Mouse (Mus musculus) lung, embryonic 16.5 days (tissue): ENCODE measurements around the gene Ndufc1. TPM values are rescaled to one million over a fixed set of nuclear protein-coding genes. Genes with fewer than 3 reads are reported as not detected.
"Not testable (repeated sequence)": the region's sequence is repeated elsewhere in the genome, so short reads cannot be mapped to it uniquely, and the experiment has no call there.

Source experiments
- ATAC-seq: fragments of 200-750 bp; cut with Nextera tagmentation; 2 replicates; pipeline ENCODE4 v1.8.0; 2017; ENCODE audit warnings: low read depth, mild to moderate bottlenecking, moderate library complexity
- H3K27ac ChIP-seq: fragments of 300-500 bp; sonication (generic); 2 replicates; pipeline ENCODE4 v1.5.1; 2014; ENCODE audit warnings: mild to moderate bottlenecking, control low read depth, low read length
- H3K27me3 ChIP-seq: fragments of 300-500 bp; sonication (generic); 2 replicates; pipeline ENCODE4 v1.6.1; 2014; ENCODE audit warnings: low read depth, low read length, mixed read lengths; ENCODE audit not compliant: control insufficient read depth, insufficient read depth
- H3K36me3 ChIP-seq: fragments of 300-500 bp; sonication (generic); 2 replicates; pipeline ENCODE4 v1.6.1; 2014; ENCODE audit warnings: low read length; ENCODE audit not compliant: control insufficient read depth, insufficient read depth
- H3K4me1 ChIP-seq: fragments of 300-500 bp; sonication (generic); replicated peaks from 2 replicates; pipeline ENCODE4 v1.6.1; 2014; ENCODE audit warnings: low read length, mixed read lengths; ENCODE audit not compliant: control insufficient read depth, insufficient read depth
- H3K4me2 ChIP-seq: fragments of 300-500 bp; sonication (generic); 2 replicates; pipeline ENCODE4 v1.6.1; 2014; ENCODE audit warnings: low read depth, low read length, control low read depth
- H3K4me3 ChIP-seq: fragments of 300-500 bp; sonication (generic); 2 replicates; pipeline ENCODE4 v1.5.1; 2014; ENCODE audit warnings: mild to moderate bottlenecking, low read length, control low read depth
- H3K9ac ChIP-seq: fragments of 300-500 bp; sonication (generic); 2 replicates; pipeline ENCODE4 v1.6.1; 2014; ENCODE audit warnings: low read length, control low read depth
- H3K9me3 ChIP-seq: fragments of 300-500 bp; sonication (generic); 2 replicates; pipeline ENCODE4 v1.6.1; 2016; ENCODE audit warnings: low read length; ENCODE audit not compliant: control insufficient read depth
- WGBS: fragments of 180-500 bp; shearing (Covaris S2); extraction: QIAGEN DNeasy Blood & Tissue Kit; methylation state at CpG from one replicate; pipeline ENCODE4 v1.1.7; 2014; 5-methylcytosine and 5-hydroxymethylcytosine counted together
- polyA plus RNA-seq: library from polyadenylated mRNA; unstranded; fragments of >200 nt; fragmentation: Nextera tagmentation; extraction: Ambion mirVana; gene quantifications from 2 replicates; pipeline ENCODE4 v1.2.1, GENCODE M21; 2015

Gene Ndufc1
- polyA plus RNA-seq, 1 experiment from 2014 or later: 741 TPM

DNA sequence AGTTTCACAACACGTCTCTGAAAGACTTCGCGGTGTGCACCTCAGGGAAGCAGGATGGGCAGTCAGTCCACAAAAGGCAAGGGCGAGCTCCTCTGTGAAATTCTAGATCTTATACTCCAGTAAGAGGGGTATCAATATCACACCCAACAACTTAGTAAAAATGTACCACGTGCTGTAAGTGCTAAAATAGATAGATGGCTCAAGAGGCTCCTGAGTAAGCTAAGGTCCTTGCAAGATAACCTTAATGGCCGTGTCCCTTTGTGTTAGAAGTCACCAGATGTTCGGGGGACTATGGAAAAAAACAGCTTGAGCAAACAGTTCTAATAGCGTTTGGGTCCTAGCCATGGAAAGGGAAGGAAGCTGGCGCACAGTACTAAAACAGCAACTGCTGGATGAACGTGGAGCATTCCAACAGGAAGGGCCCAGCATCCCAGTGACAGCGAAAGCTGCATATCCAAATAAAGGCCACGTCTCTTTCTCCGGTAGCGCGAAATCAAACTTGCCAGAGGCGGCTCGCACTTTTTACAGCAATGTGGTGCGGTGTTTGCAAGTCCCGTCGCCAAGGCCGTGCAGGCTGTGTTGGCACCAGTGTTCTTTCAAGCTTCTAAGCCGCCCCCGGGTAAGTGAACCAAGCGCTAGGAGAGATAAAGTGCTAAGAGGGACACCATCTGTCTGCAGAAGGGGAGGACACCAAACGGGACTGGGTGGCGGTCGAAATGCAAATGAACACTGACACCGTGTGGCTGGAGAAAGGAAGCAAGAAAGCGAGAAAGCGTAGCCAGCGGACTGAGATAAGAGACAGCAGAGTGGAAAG lies 43.9 kb downstream of the Ndufc1 start:
- H3K27me3 ChIP-seq: no peaks in the 10 kb centered on the region; the same call in 1 of the 2 replicates
- peaks cover 9% of the 10 kb centered on the region for H3K4me1 ChIP-seq
- no peaks in the 10 kb centered on the region for H3K9me3 ChIP-seq
- H3K9ac ChIP-seq: peak overlapping the region; percentile 57
- no peaks in the 10 kb centered on the region for H3K36me3 ChIP-seq
- H3K4me3 ChIP-seq: peak overlapping the region; percentile 53
- 5% methylated on average over 31 of the region's 31 CpGs for WGBS
- peak overlapping the region; percentile 83 for H3K4me2 ChIP-seq
- ATAC-seq: peak; percentile 90
- peak overlapping the region; percentile 36; the same call in 1 of the 2 replicates for H3K27ac ChIP-seq

DNA sequence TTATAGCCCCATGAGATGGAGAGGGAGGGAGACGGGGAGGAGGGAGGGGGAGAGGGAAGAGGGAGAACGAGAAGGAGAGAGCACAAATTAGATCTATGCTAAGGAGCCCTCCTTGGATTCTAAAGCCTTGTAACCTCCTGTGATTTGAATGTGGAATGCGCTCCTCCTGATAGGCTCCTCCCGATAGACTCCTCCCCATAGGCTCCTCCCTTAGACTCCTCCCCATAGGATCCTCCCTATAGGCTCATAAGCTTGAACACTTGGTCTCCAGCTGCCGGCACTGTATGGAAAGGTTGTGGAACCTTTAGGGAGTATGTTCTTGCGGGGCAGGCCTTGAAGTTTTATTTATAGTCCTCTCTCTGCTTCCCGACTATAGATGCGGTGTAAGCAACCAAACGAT lies 47.7 kb downstream of the Ndufc1 start:
- no peak overlapping the region; the same call in 1 of the 2 replicates for H3K4me2 ChIP-seq

DNA sequence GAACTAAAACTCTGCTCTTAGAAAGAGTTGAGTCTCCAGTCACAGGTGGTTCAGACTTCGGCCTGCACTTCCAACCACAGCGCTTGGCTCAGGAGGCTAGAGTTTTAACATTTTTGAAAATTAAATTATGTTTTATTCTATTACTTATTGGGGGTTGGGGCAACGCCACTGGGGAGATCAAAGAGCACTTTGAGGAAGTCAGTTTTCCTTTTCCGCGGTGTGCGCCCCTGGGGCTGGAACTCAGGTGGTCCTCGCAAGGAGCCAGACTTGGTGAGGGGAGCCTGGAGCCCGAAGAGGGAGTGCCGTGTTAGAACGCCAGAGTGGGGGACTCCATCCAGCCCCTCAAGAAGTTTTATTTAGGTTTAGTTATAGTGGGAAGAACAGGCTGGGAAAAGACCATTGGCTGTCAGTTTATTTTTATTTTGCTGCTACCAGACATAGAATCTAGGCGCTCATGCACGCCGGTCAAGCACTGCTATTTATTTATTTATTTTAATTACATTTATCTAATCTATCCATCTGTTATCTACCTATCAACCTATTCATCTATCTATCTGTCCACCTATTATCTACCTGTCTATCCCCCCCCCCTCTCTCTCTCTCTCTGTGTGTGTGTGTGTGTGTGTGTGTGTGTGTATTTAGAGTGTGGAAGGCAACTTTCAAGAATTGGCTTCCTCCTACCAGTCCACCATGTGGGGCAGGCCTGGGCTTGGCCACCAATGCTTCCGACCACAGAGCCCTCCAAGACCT lies 49.1 kb downstream of the Ndufc1 start:
- Histone ChIP-seq H3K36me3 (no peaks in the 10 kb centered on the region), H3K9me3 (no peaks in the 10 kb centered on the region), H3K4me2 (peak overlapping the region; percentile 80; the same call in 1 of the 2 replicates), H3K27ac (no peak overlapping the region), H3K27me3 (no peaks in the 10 kb centered on the region; the same call in 1 of the 2 replicates), H3K9ac (no peak overlapping the region), H3K4me1 (peaks cover 7% of the 10 kb centered on the region), H3K4me3 (peak overlapping the region; percentile 63)
- 32% methylated on average over 14 of the region's 14 CpGs for WGBS
- no peak for ATAC-seq

More for the DNA sequence above, 47.7 kb downstream of the Ndufc1 start:
- WGBS: 30% methylated on average over 9 of the region's 9 CpGs
- H3K9me3 ChIP-seq: no peaks in the 10 kb centered on the region
- H3K27me3 ChIP-seq: no peaks in the 10 kb centered on the region; the same call in 1 of the 2 replicates
- no peak overlapping the region for H3K27ac ChIP-seq
- no peak overlapping the region for H3K9ac ChIP-seq
- H3K4me3 ChIP-seq: no peak overlapping the region
- no peaks in the 10 kb centered on the region for H3K36me3 ChIP-seq
- no peak for ATAC-seq
- peaks cover 13% of the 10 kb centered on the region for H3K4me1 ChIP-seq

DNA sequence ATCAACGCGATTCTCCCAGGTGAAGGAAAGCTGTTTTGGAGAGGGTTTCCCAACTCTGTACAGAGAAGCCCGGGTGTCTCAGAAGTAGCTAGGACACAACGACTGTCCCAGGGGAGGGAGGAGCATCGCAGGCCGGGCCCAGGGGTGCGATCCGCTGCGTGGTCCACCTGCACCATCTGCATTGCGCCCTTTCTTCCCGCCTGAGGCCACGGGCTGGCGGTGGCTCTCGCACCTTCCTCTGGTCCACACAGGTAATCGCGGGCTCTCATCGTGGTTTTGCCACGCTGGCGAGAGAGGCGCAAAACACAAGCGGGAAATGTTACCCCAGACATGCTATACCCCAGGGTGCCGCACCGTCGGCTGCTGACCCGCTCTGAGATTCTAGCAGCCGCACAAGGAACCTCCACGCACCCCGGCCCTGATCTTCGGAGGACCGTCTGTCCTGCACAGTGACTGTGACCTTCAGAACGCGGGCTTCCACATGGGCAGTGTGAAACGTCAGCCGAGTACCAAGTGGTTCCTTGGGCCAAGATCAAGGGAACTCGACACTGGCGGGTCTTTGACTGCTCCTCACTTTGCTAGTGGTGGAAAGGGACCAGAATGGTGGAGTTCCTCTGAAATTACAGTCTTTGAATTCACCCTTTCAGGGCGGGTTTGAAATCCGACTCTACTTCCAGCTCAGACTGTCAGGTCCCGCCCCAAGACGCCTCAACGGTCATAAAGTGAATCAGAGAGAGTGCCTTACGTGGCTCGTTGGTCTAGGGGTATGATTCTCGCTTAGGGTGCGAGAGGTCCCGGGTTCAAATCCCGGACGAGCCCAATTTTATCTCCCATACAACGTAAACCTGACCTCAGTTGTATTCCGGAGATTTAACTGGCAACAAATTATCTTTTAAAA lies 49.9 kb downstream of the Ndufc1 start:
- Histone ChIP-seq H3K4me1 (peaks cover 4% of the 10 kb centered on the region), H3K27me3 (no peaks in the 10 kb centered on the region; the same call in 1 of the 2 replicates), H3K36me3 (no peaks in the 10 kb centered on the region), H3K27ac (peak overlapping the region; percentile 53), H3K4me3 (peak overlapping the region; percentile 63), H3K4me2 (peak overlapping the region; percentile 80), H3K9me3 (no peaks in the 10 kb centered on the region), H3K9ac (peak overlapping the region; percentile 67)
- peak; percentile 81 for ATAC-seq
- under 1% methylated on average over 50 of the region's 50 CpGs for WGBS

DNA sequence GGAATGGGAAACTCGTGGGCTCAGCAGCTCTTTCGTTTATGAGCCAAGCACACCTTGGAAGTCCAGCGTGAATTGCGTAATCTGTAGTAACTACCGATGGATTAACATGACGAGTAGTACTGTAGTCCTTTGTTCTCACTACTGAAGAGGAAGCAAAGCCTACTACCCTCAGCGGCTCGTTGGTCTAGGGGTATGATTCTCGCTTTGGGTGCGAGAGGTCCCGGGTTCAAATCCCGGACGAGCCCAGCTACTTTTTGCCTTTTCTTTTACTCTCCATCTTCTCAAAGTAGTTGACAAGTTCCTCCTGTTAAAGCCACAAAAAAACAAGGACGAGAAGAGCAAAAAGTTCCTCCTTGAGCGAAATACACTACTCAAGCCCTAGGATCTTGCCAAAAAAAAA lies 50.6 kb downstream of the Ndufc1 start:
- ATAC-seq: peak; percentile 49; the same call in 1 of the 2 replicates
- Histone ChIP-seq H3K4me3 (peak overlapping the region; percentile 63), H3K4me2 (peak overlapping the region; percentile 80), H3K27me3 (no peaks in the 10 kb centered on the region), H3K27ac (no peak overlapping the region; the same call in 1 of the 2 replicates), H3K4me1 (peaks cover 4% of the 10 kb centered on the region), H3K9ac (no peak overlapping the region; the same call in none of the 2 replicates), H3K9me3 (no peaks in the 10 kb centered on the region), H3K36me3 (no peaks in the 10 kb centered on the region)
- WGBS: under 1% methylated on average over 15 of the region's 15 CpGs

DNA sequence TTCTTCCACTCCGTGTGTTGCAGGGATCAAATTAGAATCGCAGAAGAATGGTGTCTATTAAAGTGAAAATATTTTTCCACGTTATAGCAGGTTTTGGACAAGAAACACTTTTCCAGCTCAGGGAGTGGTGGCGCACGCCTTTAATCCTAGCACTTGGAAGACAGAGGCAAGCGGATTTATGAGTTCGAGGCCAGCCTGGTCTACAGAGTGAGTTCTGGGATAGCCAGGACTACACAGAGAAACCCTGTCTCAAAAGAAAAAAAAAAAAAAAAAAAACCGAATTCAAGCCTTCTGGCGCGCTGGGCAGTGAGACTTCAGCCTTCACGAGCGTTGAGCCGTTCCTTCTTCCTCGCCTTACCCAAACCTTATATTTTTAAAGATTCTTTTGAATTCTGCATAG lies 51.2 kb downstream of the Ndufc1 start:
- Histone ChIP-seq H3K4me1 (peaks cover 4% of the 10 kb centered on the region), H3K4me2 (peak overlapping the region; percentile 80), H3K27ac (no peak overlapping the region; the same call in 1 of the 2 replicates), H3K9ac (no peak overlapping the region; the same call in 1 of the 2 replicates), H3K36me3 (no peaks in the 10 kb centered on the region), H3K9me3 (no peaks in the 10 kb centered on the region), H3K4me3 (peak overlapping the region; percentile 63), H3K27me3 (no peaks in the 10 kb centered on the region)
- 8% methylated on average over 14 of the region's 14 CpGs for WGBS
- no peak for ATAC-seq

DNA sequence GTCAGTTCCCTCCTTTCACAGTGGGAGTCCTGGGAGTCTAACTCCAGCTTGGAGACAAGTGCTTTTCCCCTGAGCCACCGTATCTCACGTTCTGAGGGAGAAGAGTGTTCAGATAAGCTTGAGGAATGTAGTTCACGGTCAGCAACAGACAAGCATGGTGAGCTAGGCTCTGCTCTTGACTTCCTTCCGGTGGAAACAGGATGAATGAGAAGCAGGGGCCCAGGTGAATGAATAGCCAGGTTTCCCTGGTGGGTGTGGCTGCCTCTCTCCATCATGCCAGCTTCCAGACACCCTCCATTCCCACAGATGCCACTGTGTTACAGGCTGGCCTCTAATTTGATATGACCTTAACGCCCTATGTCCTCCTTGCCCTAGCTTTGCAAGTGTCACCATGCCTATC lies 51.7 kb downstream of the Ndufc1 start:
- Histone ChIP-seq H3K27me3 (no peaks in the 10 kb centered on the region), H3K4me2 (no peak overlapping the region), H3K4me3 (no peak overlapping the region), H3K9me3 (no peaks in the 10 kb centered on the region), H3K4me1 (peaks cover 4% of the 10 kb centered on the region), H3K27ac (peak overlapping the region; percentile 36; the same call in 1 of the 2 replicates), H3K36me3 (no peaks in the 10 kb centered on the region), H3K9ac (no peak overlapping the region)
- ATAC-seq: 0 out of 2 replicates have a peak, but pooled peaks have one; percentile 10
- WGBS: 20% methylated on average over 5 of the region's 5 CpGs

DNA sequence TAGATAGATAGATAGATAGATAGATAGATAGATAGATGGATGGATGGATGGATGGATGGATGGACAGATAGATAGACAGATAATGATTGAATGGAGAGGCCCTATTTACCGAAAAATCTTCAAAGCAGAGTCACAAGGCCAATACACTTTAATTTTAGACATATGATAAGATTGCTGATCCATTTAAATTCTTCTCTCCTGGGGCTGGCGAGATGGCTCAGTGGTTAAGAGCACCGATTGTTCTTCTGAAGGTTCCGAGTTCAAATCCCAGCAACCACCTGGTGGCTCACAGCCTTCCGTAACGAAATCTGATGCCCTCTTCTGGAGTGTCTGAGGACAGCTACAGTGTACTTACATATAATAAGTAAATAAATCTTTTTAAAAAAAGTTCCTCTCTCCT lies 53.8 kb downstream of the Ndufc1 start:
- not testable (repeated sequence) for H3K27ac ChIP-seq, H3K4me2 ChIP-seq, H3K4me3 ChIP-seq, H3K27me3 ChIP-seq, ATAC-seq, H3K4me1 ChIP-seq, H3K9me3 ChIP-seq, H3K36me3 ChIP-seq, H3K9ac ChIP-seq
- 84% methylated on average over 6 of the region's 6 CpGs for WGBS
